Mouse (Mus musculus) G1E (cell line): ENCODE data around the gene Phrf1.

ENCODE experiments used
- CTCF ChIP-seq: IDR thresholded peaks from 2 replicates; pipeline ENCODE4 v1.5.1; 2012; ENCODE audit warnings: low read depth, low read length, inconsistent platforms, mixed read lengths
- GATA1 ChIP-seq: IDR thresholded peaks from 2 replicates; pipeline ENCODE4 v1.6.1; 2012; ENCODE audit warnings: borderline replicate concordance, low read length, inconsistent platforms, mixed read lengths

DNA sequence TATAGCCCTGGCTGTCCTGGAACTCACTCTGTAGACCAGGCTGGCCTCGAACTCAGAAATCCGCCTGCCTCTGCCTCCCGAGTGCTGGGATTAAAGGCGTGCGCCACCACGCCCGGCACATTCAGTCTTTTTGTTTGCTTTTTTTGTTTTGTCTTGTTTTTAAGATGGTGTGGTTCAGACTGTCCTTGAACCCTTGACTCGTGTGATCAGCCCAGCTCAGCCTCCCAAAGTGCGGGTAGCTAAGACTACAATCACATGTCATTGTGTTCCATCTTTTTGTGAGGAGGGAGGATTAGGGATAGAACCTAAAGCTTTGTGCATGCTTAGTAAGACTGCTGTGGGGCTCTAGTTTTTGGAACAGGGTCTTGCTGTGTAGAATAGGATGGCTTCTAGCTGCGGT is 3.0 kb downstream of the Phrf1 start:
- TF ChIP-seq CTCF = no peak
- no peak for TF ChIP-seq GATA1
